Mouse (Mus musculus) cerebellum, adult 9-10 months (tissue): Measurements from ENCODE around the gene Mylk2.

Experiments
- DNase-seq: peaks from one replicate; pipeline ENCODE4 v3.0.0; 2022

Mylk2 gene

GRCm38 (mm10) chr2:152911031-152911430 lies at the start of gene Mylk2:
Gene Mylk2, plus strand, starts transcription at chr2:152911352.
- no peak for DNase-seq

GRCm38 (mm10) chr2:152861891-152862290 lies 49.3 kb upstream of the Mylk2 start:
- no peak for DNase-seq

- no peak for DNase-seq
Observed at GRCm38 (mm10) chr2:152862638-152863037, 48.5 kb upstream of the Mylk2 start.

- DNase-seq: no peak
Observed at GRCm38 (mm10) chr2:152863346-152863745, 47.8 kb upstream of the Mylk2 start.

GRCm38 (mm10) chr2:152878239-152878638 lies 32.9 kb upstream of the Mylk2 start:
- no peak for DNase-seq

- no peak for DNase-seq
Observed at GRCm38 (mm10) chr2:152880898-152881297, 30.3 kb upstream of the Mylk2 start.

- no peak for DNase-seq
Observed at GRCm38 (mm10) chr2:152884101-152884645, 27.0 kb upstream of the Mylk2 start.

- DNase-seq: no peak
Observed at GRCm38 (mm10) chr2:152887230-152887629, 23.9 kb upstream of the Mylk2 start.

GRCm38 (mm10) chr2:152888774-152889173 lies 22.4 kb upstream of the Mylk2 start:
- DNase-seq: no peak

GRCm38 (mm10) chr2:152895834-152896233 lies 15.3 kb upstream of the Mylk2 start:
- DNase-seq: no peak

- no peak for DNase-seq
Observed at GRCm38 (mm10) chr2:152896926-152897325, 14.2 kb upstream of the Mylk2 start.

GRCm38 (mm10) chr2:152899011-152899410 lies 12.1 kb upstream of the Mylk2 start:
- DNase-seq: no peak

GRCm38 (mm10) chr2:152901296-152901695 lies 9.9 kb upstream of the Mylk2 start:
- DNase-seq: no peak

- no peak for DNase-seq
Observed at GRCm38 (mm10) chr2:152902658-152903057, 8.5 kb upstream of the Mylk2 start.

GRCm38 (mm10) chr2:152903586-152903985 lies 7.6 kb upstream of the Mylk2 start:
- no peak for DNase-seq

GRCm38 (mm10) chr2:152904127-152904643 lies 7.0 kb upstream of the Mylk2 start:
- no peak for DNase-seq

GRCm38 (mm10) chr2:152905036-152905829 lies 5.9 kb upstream of the Mylk2 start:
- no peak for DNase-seq

- DNase-seq: no peak
Observed at GRCm38 (mm10) chr2:152906274-152907037, 4.7 kb upstream of the Mylk2 start.

GRCm38 (mm10) chr2:152907114-152907943 lies 3.8 kb upstream of the Mylk2 start:
- DNase-seq: no peak

- DNase-seq: no peak
Observed at GRCm38 (mm10) chr2:152909848-152910247, 1.3 kb upstream of the Mylk2 start.

- no peak for DNase-seq
Observed at GRCm38 (mm10) chr2:152911432-152911831, 280 bp downstream of the Mylk2 start.

- no peak for DNase-seq
Observed at GRCm38 (mm10) chr2:152913471-152913870, 2.3 kb downstream of the Mylk2 start.
